Mouse (Mus musculus) cortical plate, adult 2 months (tissue): ENCODE results near the gene Sycp2l.

Experiments
- CTCF ChIP-seq: fragments of 200-500 bp; IDR thresholded peaks from 2 replicates; pipeline ENCODE4 v1.5.1; 2011; ENCODE audit warnings: mild to moderate bottlenecking, control low read depth, low read length; ENCODE audit not compliant: insufficient read depth; ENCODE audit errors: extremely low read depth
- POLR2A ChIP-seq: fragments of 200-500 bp; IDR thresholded peaks from 2 replicates; pipeline ENCODE4 v1.6.1; 2011; ENCODE audit warnings: mild to moderate bottlenecking, low read length, control low read depth; ENCODE audit not compliant: insufficient read depth; ENCODE audit errors: extremely low read depth

- no peak for TF ChIP-seq CTCF
- TF ChIP-seq POLR2A, result no peak
Measured at GRCm38 (mm10) chr13:41212558-41213322, 98.6 kb downstream of the Sycp2l start.
